Mouse (Mus musculus) intestine, postnatal 0 days (tissue): Measurements from ENCODE around the gene Fcna. TPM values are rescaled to one million over a fixed set of nuclear protein-coding genes. Genes with fewer than 3 reads are reported as not detected.

ENCODE experiments used
- ATAC-seq: fragments of 200-750 bp; cut with Nextera tagmentation; 2 replicates; pipeline ENCODE4 v1.8.0; 2017; ENCODE audit warnings: mild to moderate bottlenecking, moderate TSS enrichment, moderate library complexity
- H3K27ac ChIP-seq: fragments of 300-500 bp; sonication (generic); 2 replicates; pipeline ENCODE4 v1.5.1; 2014; ENCODE audit warnings: mild to moderate bottlenecking, low read depth, low read length, moderate library complexity
- H3K27me3 ChIP-seq: fragments of 300-500 bp; sonication (generic); replicated peaks from 2 replicates; pipeline ENCODE4 v1.6.1; 2014; ENCODE audit warnings: low read length, mixed read lengths; ENCODE audit not compliant: control insufficient read depth, insufficient read depth
- H3K36me3 ChIP-seq: fragments of 300-500 bp; sonication (generic); 2 replicates; pipeline ENCODE4 v1.6.1; 2014; ENCODE audit warnings: mild to moderate bottlenecking, moderate library complexity; ENCODE audit not compliant: control insufficient read depth, insufficient read depth
- H3K4me1 ChIP-seq: fragments of 300-500 bp; sonication (generic); replicated peaks from 2 replicates; pipeline ENCODE4 v1.6.1; 2014; ENCODE audit warnings: antibody characterized with exemption, low read length, mixed read lengths; ENCODE audit not compliant: control insufficient read depth, insufficient read depth
- H3K4me2 ChIP-seq: fragments of 300-500 bp; sonication (generic); replicated peaks from 2 replicates; pipeline ENCODE4 v1.6.1; 2014; ENCODE audit warnings: low read depth, mild to moderate bottlenecking, moderate library complexity
- H3K4me3 ChIP-seq: fragments of 300-500 bp; sonication (generic); 2 replicates; pipeline ENCODE4 v1.5.1; 2014; ENCODE audit warnings: low read depth, low read length
- H3K9ac ChIP-seq: fragments of 300-500 bp; sonication (generic); 2 replicates; pipeline ENCODE4 v1.6.1; 2014; ENCODE audit warnings: mild to moderate bottlenecking, low read depth, low read length
- H3K9me3 ChIP-seq: fragments of 300-500 bp; sonication (generic); 2 replicates; pipeline ENCODE4 v1.6.1; 2016; ENCODE audit warnings: mixed run types; ENCODE audit not compliant: control insufficient read depth
- CTCF ChIP-seq: sonication (generic); IDR thresholded peaks from 2 replicates; pipeline ENCODE4 v1.5.1; 2016; ENCODE audit warnings: low read depth, mild to moderate bottlenecking, control low read depth, antibody characterized with exemption, moderate library complexity
- WGBS: fragments of 180-500 bp; shearing (Covaris S2); extraction: QIAGEN DNeasy Blood & Tissue Kit; methylation state at CpG from one replicate; pipeline ENCODE4 v1.1.7; 2014; 5-methylcytosine and 5-hydroxymethylcytosine counted together
- polyA plus RNA-seq: library from polyadenylated mRNA; unstranded; fragments of >200 nt; fragmentation: Nextera tagmentation; extraction: Ambion mirVana; gene quantifications from 2 replicates; pipeline ENCODE4 v1.2.1, GENCODE M21; 2015

Gene Fcna
- polyA plus RNA-seq, 1 experiment from 2014 or later, result 4.1 TPM

- H3K9ac ChIP-seq, result no peak overlapping the region
- TF ChIP-seq CTCF, result no peak
- H3K27me3 ChIP-seq, result peaks cover 43% of the 10 kb centered on the region
- peak overlapping the region; percentile 29 for H3K4me3 ChIP-seq
- H3K27ac ChIP-seq, result no peak overlapping the region
- 34% methylated on average over 91 of the region's 92 CpGs for WGBS
- no peaks in the 10 kb centered on the region for H3K36me3 ChIP-seq
- no peaks in the 10 kb centered on the region for H3K9me3 ChIP-seq
- H3K4me1 ChIP-seq, result peaks cover 33% of the 10 kb centered on the region
- H3K4me2 ChIP-seq, result peak overlapping the region; percentile 66
- no peak for ATAC-seq
These were observed 50.6 kb downstream of the Fcna start for GRCm38 (mm10) chr2:25576965-25577891.

- Histone ChIP-seq H3K27ac (0 out of 2 replicates have a peak overlapping the region, but pooled peaks have one; percentile 91), H3K27me3 (peaks cover 43% of the 10 kb centered on the region), H3K4me2 (peak overlapping the region; percentile 89), H3K4me3 (no peak overlapping the region), H3K9ac (no peak overlapping the region), H3K4me1 (peaks cover 30% of the 10 kb centered on the region), H3K9me3 (no peaks in the 10 kb centered on the region), H3K36me3 (no peaks in the 10 kb centered on the region)
- 68% methylated on average over 16 of the region's 16 CpGs for WGBS
- no peak for ATAC-seq
- no peak for TF ChIP-seq CTCF
These were observed 51.6 kb downstream of the Fcna start for GRCm38 (mm10) chr2:25576028-25576850.

GRCm38 (mm10) chr2:25575432-25576027, 52.3 kb downstream of the Fcna start:
- 0 out of 2 replicates have a peak, but pooled peaks have one; percentile 8 for TF ChIP-seq CTCF
- no peaks in the 10 kb centered on the region for H3K36me3 ChIP-seq
- H3K27me3 ChIP-seq, result peaks cover 43% of the 10 kb centered on the region
- no peaks in the 10 kb centered on the region for H3K9me3 ChIP-seq
- H3K27ac ChIP-seq, result peak overlapping the region; percentile 91
- peak overlapping the region; percentile 50 for H3K4me3 ChIP-seq
- peaks cover 30% of the 10 kb centered on the region; the same call in 1 of the 2 replicates for H3K4me1 ChIP-seq
- no peak for ATAC-seq
- peak overlapping the region; percentile 61 for H3K9ac ChIP-seq
- 12% methylated on average over 21 of the region's 21 CpGs for WGBS
- H3K4me2 ChIP-seq, result peak overlapping the region; percentile 89

Other genes with a start within 250 kb of the Fcna start
- 33.9 and 38.1 TPM in 2 replicates for gene Entpd2, start 232.2 kb downstream of the Fcna start, polyA plus RNA-seq
- 49.2 and 52.3 TPM in 2 replicates for gene Npdc1, start 228.7 kb downstream of the Fcna start, polyA plus RNA-seq
- 0.26 and 0.27 TPM in 2 replicates for gene Fut7, start 204.8 kb downstream of the Fcna start, polyA plus RNA-seq
- 1.1 and 1.3 TPM in 2 replicates for gene Abca2, start 199.3 kb downstream of the Fcna start, polyA plus RNA-seq
- gene Clic3, start 171.2 kb downstream of the Fcna start, polyA plus RNA-seq, result 2.0 and 2.8 TPM in 2 replicates
- gene Paxx, start 166.9 kb downstream of the Fcna start, polyA plus RNA-seq, result 41.2 and 46.2 TPM in 2 replicates
- 1.2 and 2.2 TPM in 2 replicates for gene Ptgds, start 158.0 kb downstream of the Fcna start, polyA plus RNA-seq
- gene Lcn12, start 134.1 kb downstream of the Fcna start, polyA plus RNA-seq, result 0.40 and 0.51 TPM in 2 replicates
- gene Fbxw5, start 127.3 kb downstream of the Fcna start, polyA plus RNA-seq, result 38.5 and 40.2 TPM in 2 replicates
- 48.5 and 49.3 TPM in 2 replicates for gene C8g, start 126.3 kb downstream of the Fcna start, polyA plus RNA-seq
- gene Traf2, start 81.1 kb downstream of the Fcna start, polyA plus RNA-seq, result 16.4 and 18.7 TPM in 2 replicates
- 481 and 496 TPM in 2 replicates for gene Edf1, start 70.2 kb downstream of the Fcna start, polyA plus RNA-seq
- gene Mamdc4, start 53.2 kb downstream of the Fcna start, polyA plus RNA-seq, result 588 and 718 TPM in 2 replicates
- 116 TPM in 2 replicates for gene Phpt1, start 52.8 kb downstream of the Fcna start, polyA plus RNA-seq
- 0.68 and 0.78 TPM in 2 replicates for gene Ajm1, start 46.3 kb downstream of the Fcna start, polyA plus RNA-seq
- 26.8 and 26.9 TPM in 2 replicates for gene Rabl6, start 19.5 kb downstream of the Fcna start, polyA plus RNA-seq
- 0.09 and 0.16 TPM in 2 replicates for gene Ccdc183, start 10.4 kb downstream of the Fcna start, polyA plus RNA-seq
- gene Tmem141, start 6.0 kb downstream of the Fcna start, polyA plus RNA-seq, result 23.0 and 25.6 TPM in 2 replicates
- gene Lcn8, start 25.1 kb upstream of the Fcna start, polyA plus RNA-seq, result not detected in 2 replicates
- not detected in 2 replicates for gene Lcn5, start 29.9 kb upstream of the Fcna start, polyA plus RNA-seq
- not detected in 2 replicates for gene Lcn6, start 48.8 kb upstream of the Fcna start, polyA plus RNA-seq
- not detected in 2 replicates for gene Lcn10, start 54.7 kb upstream of the Fcna start, polyA plus RNA-seq
- gene Obp2a, start 72.0 kb upstream of the Fcna start, polyA plus RNA-seq, result not detected in 2 replicates
- 34.7 and 35.6 TPM in 2 replicates for gene Bmyc, start 78.7 kb upstream of the Fcna start, polyA plus RNA-seq
- gene Obp2b, start 109.0 kb upstream of the Fcna start, polyA plus RNA-seq, result not detected in 2 replicates
- gene Lcn3, start 137.5 kb upstream of the Fcna start, polyA plus RNA-seq, result not detected in 2 replicates
- not detected in 2 replicates for gene Lcn11, start 149.0 kb upstream of the Fcna start, polyA plus RNA-seq
- gene Gm13539, start 154.2 kb upstream of the Fcna start, polyA plus RNA-seq, result not detected in 2 replicates
- not detected in 2 replicates for gene Glt6d1, start 187.8 kb upstream of the Fcna start, polyA plus RNA-seq
- not detected in 2 replicates for gene Lcn9, start 195.1 kb upstream of the Fcna start, polyA plus RNA-seq
- gene Sohlh1, start 219.2 kb upstream of the Fcna start, polyA plus RNA-seq, result not detected in 2 replicates
- 0.18 TPM in 2 replicates for gene Kcnt1, start 235.7 kb upstream of the Fcna start, polyA plus RNA-seq